Mouse (Mus musculus) left cerebral cortex, postnatal 36 days (tissue): ENCODE measurements around the gene Mrps21. TPM values are rescaled to one million over a fixed set of nuclear protein-coding genes. Genes with fewer than 3 reads are reported as not detected.

Experiments used
- total RNA-seq, 2 experiments: library from RNA; stranded (reverse); gene quantifications; 2 replicates each; pipeline ENCODE4 v1.2.3; 2021

The Mrps21 gene
- total RNA-seq, 2 experiments from 2014 or later: 149 to 158 TPM

Other genes with a start within 250 kb of the Mrps21 start
- gene Ensa, start 246.5 kb downstream of the Mrps21 start, total RNA-seq: 100 to 1,000 TPM; 361 to 394 TPM
- 10 to 100 TPM; 49.9 to 56.5 TPM for gene Mcl1, start 212.7 kb downstream of the Mrps21 start, total RNA-seq
- 1 to 10 TPM; 4.2 to 4.9 TPM for gene Adamtsl4, start 183.6 kb downstream of the Mrps21 start, total RNA-seq
- 10 to 100 TPM; 11.0 to 17.9 TPM for gene Ecm1, start 131.9 kb downstream of the Mrps21 start, total RNA-seq
- 10 to 100 TPM; 33.9 to 44.6 TPM for gene Tars2, start 111.3 kb downstream of the Mrps21 start, total RNA-seq
- gene Rprd2, start 52.7 kb downstream of the Mrps21 start, total RNA-seq: 10 to 100 TPM; 59.2 to 68.9 TPM
- 10 to 100 TPM; 23.8 to 40.3 TPM for gene Prpf3, start 15.6 kb downstream of the Mrps21 start, total RNA-seq
- 10 to 100 TPM; 18.6 to 26.6 TPM for gene Ciart, start 10.7 kb upstream of the Mrps21 start, total RNA-seq
- gene BC028528, start 20.5 kb upstream of the Mrps21 start, total RNA-seq: 1 to 10 TPM; 3.4 to 5.5 TPM
- gene Aph1a, start 22.4 kb upstream of the Mrps21 start, total RNA-seq: 10 to 100 TPM; 61.8 to 75.2 TPM
- 10 to 100 TPM in 1 of 2 experiments, 1 to 10 TPM in 1; 8.8 to 10.6 TPM for gene Car14, start 33.2 kb upstream of the Mrps21 start, total RNA-seq
- gene Anp32e, start 57.7 kb upstream of the Mrps21 start, total RNA-seq: 10 to 100 TPM; 87.9 to 91.2 TPM
- 10 to 100 TPM; 80.1 to 93.9 TPM for gene Plekho1, start 124.5 kb upstream of the Mrps21 start, total RNA-seq
- gene Vps45, start 186.9 kb upstream of the Mrps21 start, total RNA-seq: 10 to 100 TPM; 40.5 to 42.1 TPM
- 10 to 100 TPM; 28.8 to 32.0 TPM for gene Otud7b, start 233.0 kb upstream of the Mrps21 start, total RNA-seq